Mouse (Mus musculus) gastrocnemius, adult 2 months (tissue): ENCODE measurements around the gene 1810065E05Rik. TPM values are rescaled to one million over a fixed set of nuclear protein-coding genes. Genes with fewer than 3 reads are reported as not detected.

Experiments
- DNase-seq: peaks from one replicate; pipeline ENCODE4 v3.0.0; 2022
- H3K27ac ChIP-seq: fragments of 200-600 bp; 2 replicates; pipeline ENCODE4 v1.8.1; 2022; ENCODE audit warnings: mild to moderate bottlenecking
- H3K4me3 ChIP-seq: fragments of 200-600 bp; 2 replicates; pipeline ENCODE4 v1.8.1; 2022; ENCODE audit warnings: mild to moderate bottlenecking, moderate library complexity
- CTCF ChIP-seq: fragments of 200-600 bp; IDR thresholded peaks from 2 replicates; pipeline ENCODE4 v1.8.1; 2022; ENCODE audit warnings: antibody characterized with exemption, mild to moderate bottlenecking, moderate library complexity
- intact Hi-C: fragments of 180-260 bp; cut with DNase I; formaldehyde crosslinking; loops from one replicate; pipeline ENCODE4 v1.15.1; 2025
- total RNA-seq, 2 experiments: library from RNA; stranded (reverse); gene quantifications; 2 replicates each; pipeline ENCODE4 v1.2.3; 2021

The 1810065E05Rik gene
- total RNA-seq, 2 experiments from 2014 or later = not detected

GRCm38 (mm10) chr11:58453592-58453991 lies 32.7 kb downstream of the 1810065E05Rik start:
- no peak overlapping the region for H3K4me3 ChIP-seq
- H3K27ac ChIP-seq = no peak overlapping the region
- TF ChIP-seq CTCF = no peak
- no peak for DNase-seq
- intact Hi-C loops = no loop called here

DNA sequence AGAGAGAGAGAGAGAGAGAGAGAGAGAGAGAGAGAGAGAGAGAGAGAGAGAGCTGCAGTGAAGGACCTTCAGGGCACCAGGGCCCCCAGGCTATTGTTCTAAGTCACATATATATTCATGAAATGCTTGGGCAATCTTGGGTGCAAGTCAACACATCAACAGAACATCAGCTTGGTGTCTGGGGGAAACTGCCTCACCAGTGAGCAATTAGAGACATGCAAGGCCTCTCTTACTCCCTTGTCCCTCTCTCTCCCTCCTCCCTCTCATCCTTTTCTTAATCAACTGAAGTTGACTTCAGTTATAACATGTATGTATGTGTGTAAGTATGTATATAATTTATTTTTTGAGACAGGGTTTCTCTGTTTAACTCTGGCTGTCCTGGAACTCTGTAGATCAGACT lies 41.3 kb downstream of the 1810065E05Rik start, which contains the start of gene Olfr30:
Gene Olfr30, minus strand, starts transcription at position 101 of the 400 bp plus-strand sequence.
- no peak for TF ChIP-seq CTCF
- no peak within 1 kb of the TSS for H3K27ac ChIP-seq
- no peak for DNase-seq
- intact Hi-C loops = no loop called here
- H3K4me3 ChIP-seq = no peak within 1 kb of the TSS

Other genes with a start within 250 kb of the 1810065E05Rik start
- gene Mrpl22, start 249.4 kb upstream of the 1810065E05Rik start, total RNA-seq = 10 to 100 TPM; 35.6 to 45.8 TPM
- gene Igtp, start 221.6 kb upstream of the 1810065E05Rik start, total RNA-seq = 1 to 10 TPM; 6.5 to 9.7 TPM
- 10 to 100 TPM in 1 of 2 experiments, 1 to 10 TPM in 1; 8.7 to 14.6 TPM for gene Irgm2, start 221.5 kb upstream of the 1810065E05Rik start, total RNA-seq
- not detected for gene 4930438A08Rik, start 146.3 kb upstream of the 1810065E05Rik start, total RNA-seq
- gene Zfp692, start 114.0 kb upstream of the 1810065E05Rik start, total RNA-seq = 1 to 10 TPM; 4.1 to 5.0 TPM
- gene Zfp672, start 90.8 kb upstream of the 1810065E05Rik start, total RNA-seq = 10 to 100 TPM; 43.1 to 44.6 TPM
- gene Sh3bp5l, start 90.4 kb upstream of the 1810065E05Rik start, total RNA-seq = 10 to 100 TPM; 21.2 to 23.5 TPM
- not detected for gene Lypd8, start 42.1 kb upstream of the 1810065E05Rik start, total RNA-seq
- gene Gm12253, start 11.4 kb downstream of the 1810065E05Rik start, total RNA-seq = not detected
- gene Lypd9, start 31.8 kb downstream of the 1810065E05Rik start, total RNA-seq = not detected
- gene Olfr30, start 41.2 kb downstream of the 1810065E05Rik start, total RNA-seq = not detected
- gene Olfr332, start 71.4 kb downstream of the 1810065E05Rik start, total RNA-seq = not detected
- not detected for gene Olfr331, start 81.5 kb downstream of the 1810065E05Rik start, total RNA-seq
- not detected for gene Olfr330, start 113.7 kb downstream of the 1810065E05Rik start, total RNA-seq
- gene Olfr329-ps, start 125.3 kb downstream of the 1810065E05Rik start, total RNA-seq = not detected
- not detected for gene Olfr328, start 134.5 kb downstream of the 1810065E05Rik start, total RNA-seq
- not detected for gene Olfr224, start 149.4 kb downstream of the 1810065E05Rik start, total RNA-seq
- gene Olfr325, start 156.6 kb downstream of the 1810065E05Rik start, total RNA-seq = not detected
- gene Olfr324, start 174.0 kb downstream of the 1810065E05Rik start, total RNA-seq = not detected
- under 1 TPM in 1 of 2 experiments, not detected in 1; 0.22 TPM for gene 2210407C18Rik, start 195.0 kb downstream of the 1810065E05Rik start, total RNA-seq
- not detected for gene Olfr323, start 209.4 kb downstream of the 1810065E05Rik start, total RNA-seq
- gene Trim58, start 219.4 kb downstream of the 1810065E05Rik start, total RNA-seq = not detected
- not detected for gene Olfr322, start 237.7 kb downstream of the 1810065E05Rik start, total RNA-seq